Mouse (Mus musculus): Measurements from ENCODE around the gene Rb1.

Gene Rb1

DNA sequence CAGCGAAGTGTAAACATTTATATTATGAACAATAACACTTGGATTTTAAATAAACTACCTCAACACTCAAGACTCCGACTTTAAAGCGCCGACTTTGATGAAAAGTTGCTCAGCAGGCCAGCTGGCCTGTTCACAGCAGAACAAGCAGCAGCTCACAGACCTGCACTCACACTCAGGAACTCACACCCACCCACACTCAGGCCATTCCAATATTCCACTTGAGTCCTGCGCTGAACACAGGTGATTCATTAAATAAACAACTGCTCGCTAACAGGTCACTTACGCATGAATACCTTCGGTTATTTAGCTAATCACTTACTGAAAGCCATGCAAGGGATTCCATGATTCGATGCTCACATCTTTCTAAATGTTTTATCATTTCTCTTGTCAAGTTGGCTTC, 63.4 kb downstream of the Rb1 start:
- no peak for DNase-seq (ENCODE audit: low spot score in 2 of 2)

GRCm38 (mm10) chr14:73258181-73258580, 67.4 kb downstream of the Rb1 start:
- DNase-seq (ENCODE audit: low spot score in 2 of 2), result no peak

DNA sequence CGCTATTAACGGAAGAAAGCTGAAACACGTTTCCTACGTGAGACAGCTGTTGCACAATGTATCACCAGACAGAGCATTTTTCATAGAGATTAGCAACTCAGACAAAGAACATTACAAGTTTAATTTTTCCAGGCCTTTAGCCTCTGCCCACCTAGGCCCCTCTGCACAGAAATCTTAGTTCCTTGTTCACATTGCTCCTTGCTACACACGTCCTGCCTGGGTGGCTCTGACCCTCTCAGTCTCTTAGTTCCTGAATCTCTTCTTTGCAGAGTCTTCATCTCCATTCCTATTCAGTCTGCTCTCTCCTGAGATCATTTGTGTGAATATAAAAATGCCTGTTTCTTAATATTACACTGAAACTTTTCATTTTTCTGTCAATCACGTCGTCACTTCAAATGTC, 68.3 kb downstream of the Rb1 start:
- DNase-seq (ENCODE audit: low spot score in 2 of 2), result no peak

GRCm38 (mm10) chr14:73255426-73255970, 70.1 kb downstream of the Rb1 start:
- no peak for DNase-seq (ENCODE audit: low spot score in 2 of 2)

- DNase-seq (ENCODE audit: low spot score in 2 of 2), result no peak
Observed at GRCm38 (mm10) chr14:73254412-73254811, 71.2 kb downstream of the Rb1 start.

DNA sequence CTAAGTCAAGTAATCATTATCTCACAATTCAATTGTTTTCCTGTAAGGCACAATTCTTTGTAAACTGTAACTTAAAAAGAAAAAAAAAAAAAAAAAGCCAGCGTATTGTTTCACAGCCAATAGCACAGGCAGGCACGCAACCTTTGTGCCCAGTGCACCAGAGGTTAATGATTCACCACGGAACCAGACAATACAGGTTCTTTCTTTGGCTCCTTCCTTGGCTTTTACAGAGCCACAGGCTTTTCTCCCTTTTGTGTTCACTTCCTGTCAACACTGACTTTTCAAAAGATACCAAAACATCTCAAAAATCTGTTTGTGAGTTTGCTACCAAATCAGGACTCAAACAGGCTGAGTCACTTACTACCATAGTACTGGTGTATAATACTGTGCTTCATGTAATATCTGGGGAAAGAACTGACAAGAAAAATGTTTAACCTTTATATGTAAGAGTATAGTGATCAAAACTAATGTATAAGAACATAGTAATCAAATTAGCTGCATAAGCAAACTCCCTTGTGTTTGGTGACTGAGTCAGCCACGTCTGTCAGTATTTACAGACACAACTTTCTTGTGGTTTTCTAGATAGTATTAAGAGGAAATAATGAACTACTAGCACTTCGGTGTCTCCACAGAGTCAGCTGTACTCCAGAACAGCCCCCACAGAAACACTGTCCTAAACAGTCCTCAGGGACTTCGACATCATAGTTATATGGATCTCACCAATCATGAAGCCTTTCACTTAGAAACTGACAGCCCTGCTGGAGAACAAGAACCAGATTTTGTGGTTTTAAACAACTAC, 72.0 kb downstream of the Rb1 start:
- DNase-seq (ENCODE audit: low spot score in 2 of 2), result no peak

DNA sequence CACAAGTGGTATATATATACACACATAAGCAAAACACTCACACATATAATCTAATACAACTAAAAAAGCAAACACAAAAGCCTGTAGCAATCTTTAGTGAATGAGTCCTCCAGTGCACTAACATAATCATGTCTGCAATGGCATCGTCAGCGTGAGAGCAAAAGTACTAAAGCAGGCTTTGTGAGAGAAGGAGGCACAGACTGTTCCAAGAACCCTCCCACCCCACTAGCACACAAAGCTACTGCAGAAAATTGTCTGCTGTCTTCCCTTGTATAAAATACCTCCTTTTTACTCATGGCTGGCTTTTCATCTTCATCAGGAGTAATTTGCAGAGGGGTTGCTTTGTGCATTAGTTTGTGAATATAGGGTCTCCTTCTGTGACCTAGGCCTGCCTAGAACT, 73.3 kb downstream of the Rb1 start:
- no peak for DNase-seq (ENCODE audit: low spot score in 2 of 2)

DNA sequence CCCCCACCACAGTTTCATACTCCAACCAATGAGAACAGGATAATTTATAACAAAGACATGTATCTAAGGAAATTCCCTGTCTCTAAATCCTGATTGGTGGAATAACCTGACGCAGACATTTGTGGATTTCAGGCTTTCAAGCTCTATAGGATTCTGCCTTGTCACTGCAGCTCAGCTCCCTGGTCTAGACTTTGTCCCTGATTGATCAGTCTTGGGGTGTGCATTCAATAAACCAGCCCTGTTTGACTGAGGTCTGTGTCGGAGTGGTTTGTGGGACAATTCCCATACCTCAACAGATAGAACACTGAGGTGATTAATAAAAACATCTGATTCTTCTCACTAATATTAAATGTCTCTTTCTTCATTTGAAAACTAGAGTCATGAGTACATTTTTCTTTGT, 75.6 kb downstream of the Rb1 start:
- DNase-seq (ENCODE audit: low spot score in 2 of 2), result no peak

- no peak for DNase-seq (ENCODE audit: low spot score in 2 of 2)
Observed at GRCm38 (mm10) chr14:73244061-73244597, 81.5 kb downstream of the Rb1 start.

- DNase-seq (ENCODE audit: low spot score in 2 of 2), result no peak
Observed at GRCm38 (mm10) chr14:73239857-73240256, 85.8 kb downstream of the Rb1 start.

DNA sequence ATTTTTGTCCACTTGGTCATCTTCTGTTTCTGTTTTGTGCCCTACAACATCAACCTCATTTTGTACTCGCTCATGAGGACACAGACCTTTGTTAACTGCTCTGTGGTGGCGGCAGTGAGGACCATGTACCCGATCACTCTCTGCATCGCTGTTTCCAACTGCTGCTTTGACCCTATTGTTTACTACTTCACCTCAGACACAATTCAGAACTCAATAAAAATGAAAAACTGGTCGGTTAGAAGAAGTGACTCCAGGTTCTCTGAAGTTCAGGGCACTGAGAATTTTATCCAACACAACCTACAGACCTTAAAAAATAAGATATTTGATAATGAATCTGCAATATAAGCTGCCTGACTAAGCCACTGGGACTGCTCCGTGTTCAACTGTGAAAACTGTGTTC, 86.3 kb downstream of the Rb1 start:
- DNase-seq (ENCODE audit: low spot score in 2 of 2), result no peak

DNA sequence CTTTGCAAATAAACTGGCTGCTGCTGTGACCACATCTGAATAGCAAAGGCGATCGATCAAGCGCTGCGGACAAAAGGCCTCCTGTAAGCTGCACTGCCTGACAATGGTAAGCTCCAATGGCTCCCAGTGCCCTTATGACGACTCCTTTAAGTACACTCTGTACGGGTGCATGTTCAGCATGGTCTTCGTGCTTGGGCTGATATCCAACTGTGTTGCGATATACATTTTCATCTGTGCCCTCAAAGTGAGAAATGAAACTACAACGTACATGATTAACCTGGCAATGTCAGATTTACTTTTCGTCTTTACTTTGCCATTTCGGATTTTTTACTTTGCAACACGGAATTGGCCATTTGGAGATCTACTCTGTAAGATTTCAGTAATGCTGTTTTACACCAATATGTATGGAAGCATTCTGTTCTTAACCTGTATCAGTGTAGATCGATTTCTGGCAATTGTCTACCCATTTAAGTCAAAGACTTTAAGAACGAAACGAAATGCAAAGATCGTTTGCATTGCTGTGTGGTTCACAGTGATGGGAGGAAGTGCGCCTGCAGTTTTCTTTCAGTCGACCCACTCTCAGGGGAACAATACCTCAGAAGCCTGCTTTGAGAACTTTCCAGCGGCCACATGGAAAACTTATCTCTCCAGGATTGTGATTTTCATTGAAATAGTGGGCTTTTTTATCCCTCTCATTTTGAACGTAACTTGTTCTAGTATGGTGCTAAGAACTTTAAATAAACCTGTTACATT, 86.9 kb downstream of the Rb1 start:
- DNase-seq (ENCODE audit: low spot score in 2 of 2), result peak in 1 of 2 experiments; percentile 20

GRCm38 (mm10) chr14:73237848-73238321, 87.7 kb downstream of the Rb1 start, which contains the start of gene Lpar6:
Lpar6 (plus strand) TSS chr14:73237895.
- DNase-seq (ENCODE audit: low spot score in 2 of 2), result no peak

- DNase-seq (ENCODE audit: low spot score in 2 of 2), result no peak
Observed at GRCm38 (mm10) chr14:73234468-73235031, 91.1 kb downstream of the Rb1 start.

DNA sequence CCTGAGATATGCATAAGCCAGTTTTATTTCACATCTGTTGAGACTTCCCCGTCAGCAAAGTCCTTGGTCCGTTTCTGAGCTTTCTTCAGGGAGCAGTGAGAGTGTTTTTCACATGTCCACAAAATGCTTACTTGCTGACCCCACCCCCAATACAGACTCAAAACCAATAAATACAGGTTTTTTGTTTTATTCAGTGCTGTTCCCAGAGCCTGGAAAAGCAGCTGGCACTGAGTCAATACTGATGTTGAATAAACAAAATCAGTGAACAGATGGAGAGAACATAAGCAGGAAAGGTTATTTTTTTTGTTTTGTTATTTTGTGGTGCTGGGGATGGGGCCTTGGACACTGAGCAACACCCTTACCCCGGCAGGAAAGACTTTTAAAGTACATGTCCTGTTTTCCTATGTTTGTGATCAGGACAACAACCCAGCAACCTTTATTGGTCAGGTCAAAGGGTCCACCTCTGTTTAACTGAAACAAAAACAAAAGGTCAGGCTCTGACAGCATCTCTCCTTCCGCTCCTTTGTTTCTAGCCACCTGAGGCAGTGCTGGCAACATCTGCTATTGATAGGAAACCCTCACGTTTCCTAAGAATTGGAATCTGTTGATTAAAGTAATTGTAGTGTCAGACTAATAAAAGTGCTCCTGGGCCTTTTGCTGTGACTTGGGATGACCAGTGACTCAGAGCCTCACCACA, 94.2 kb downstream of the Rb1 start:
- no peak for DNase-seq (ENCODE audit: low spot score in 2 of 2)

GRCm38 (mm10) chr14:73226849-73227248, 98.8 kb downstream of the Rb1 start:
- no peak for DNase-seq (ENCODE audit: low spot score in 2 of 2)

- no peak for DNase-seq (ENCODE audit: low spot score in 2 of 2)
Observed at GRCm38 (mm10) chr14:73226346-73226745, 99.3 kb downstream of the Rb1 start.

- DNase-seq (ENCODE audit: low spot score in 2 of 2), result no peak
Observed at GRCm38 (mm10) chr14:73222316-73222970, 103.2 kb downstream of the Rb1 start.

- DNase-seq (ENCODE audit: low spot score in 2 of 2), result no peak
Observed at GRCm38 (mm10) chr14:73217062-73217461, 108.6 kb downstream of the Rb1 start.

DNA sequence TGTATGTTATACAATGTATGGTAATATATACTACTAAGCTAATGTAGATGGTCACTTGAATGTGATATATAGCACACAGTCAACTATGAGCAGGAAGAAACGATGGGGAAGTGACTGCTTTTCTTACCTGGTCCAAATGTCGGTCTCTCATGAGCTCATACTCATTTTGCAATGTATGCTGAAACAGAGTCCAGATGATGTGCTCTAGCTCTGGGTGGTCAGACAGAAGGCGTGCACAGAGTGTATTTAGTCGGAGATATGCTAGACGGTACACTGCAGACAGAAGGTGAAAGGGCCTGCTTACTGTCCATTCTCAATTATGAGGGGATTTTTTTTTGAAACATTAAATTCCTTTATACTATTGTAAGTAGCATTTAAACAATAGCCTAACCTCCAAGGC, 114.1 kb downstream of the Rb1 start:
- no peak for DNase-seq (ENCODE audit: low spot score in 2 of 2)

GRCm38 (mm10) chr14:73210196-73210595, 115.4 kb downstream of the Rb1 start:
- DNase-seq (ENCODE audit: low spot score in 2 of 2), result no peak

Measured in spleen, postnatal 4 days (tissue).